Mouse (Mus musculus) 3T3-L1 (cell line): ENCODE measurements around the gene Vmn2r43.
"Not testable (repeated sequence)": the region's sequence is repeated elsewhere in the genome, so short reads cannot be mapped to it uniquely, and the experiment has no call there.

ENCODE experiments used
- DNase-seq: peaks from one replicate; pipeline ENCODE4 v3.0.0-alpha.2; 2015; ENCODE audit warnings: low read depth, low spot score

Vmn2r43 gene

GRCm38 (mm10) chr7:8260499-8260898 lies at the start of gene Vmn2r43:
Gene Vmn2r43 (minus strand): TSS chr7:8260599.
- not testable (repeated sequence) for DNase-seq

- not testable (repeated sequence) for DNase-seq
Observed at GRCm38 (mm10) chr7:8200220-8200619, 60.2 kb downstream of the Vmn2r43 start, which contains the start of gene Vmn2r42. Gene Vmn2r42 (minus strand): TSS chr7:8200320.
